Mouse (Mus musculus) heart, embryonic 14.5 days (tissue): ENCODE measurements at regions not wholly inside any gene's neighbourhood (a gene's known extent, or its start where the extent isn't known, plus 50 kb on each side); places are given as distances from the start of the nearest gene placed in this dataset.
"Not testable (repeated sequence)": the region's sequence is repeated elsewhere in the genome, so short reads cannot be mapped to it uniquely, and the experiment has no call there.

Source experiments
- ATAC-seq: fragments of 200-750 bp; cut with Nextera tagmentation; 2 replicates; pipeline ENCODE4 v1.8.0; 2017; ENCODE audit warnings: low read depth, moderate TSS enrichment; ENCODE audit not compliant: insufficient number of reproducible peaks, insufficient read depth, low FRiP score
- H3K27ac ChIP-seq, 2 experiments: fragments of 200-500 bp in 1 of 2; fragments of 300-500 bp in 1 of 2; sonication (generic) in 1 of 2; replicated peaks in 1 of 2; 2 replicates each; pipeline ENCODE4 v1.5.1; 2012 to 2014; ENCODE audit warnings: low read depth in 2 of 2, low read length in 2 of 2, control low read depth in 1 of 2, mild to moderate bottlenecking in 1 of 2, mixed read lengths in 1 of 2; ENCODE audit not compliant: control insufficient read depth in 1 of 2, insufficient read depth in 1 of 2
- H3K27me3 ChIP-seq: fragments of 300-500 bp; sonication (generic); 2 replicates; pipeline ENCODE4 v1.6.1; 2014; ENCODE audit warnings: mild to moderate bottlenecking, low read length, control low read depth; ENCODE audit not compliant: control insufficient read depth, insufficient read depth
- H3K36me3 ChIP-seq: fragments of 300-500 bp; sonication (generic); 2 replicates; pipeline ENCODE4 v1.6.1; 2014; ENCODE audit warnings: mild to moderate bottlenecking, control low read depth, low read length, mixed read lengths; ENCODE audit not compliant: control insufficient read depth, insufficient read depth
- H3K4me1 ChIP-seq, 2 experiments: fragments of 200-500 bp in 1 of 2; fragments of 300-500 bp in 1 of 2; sonication (generic) in 1 of 2; 2 replicates each; pipeline ENCODE4 v1.6.1; 2012 to 2014; ENCODE audit warnings: low read length in 2 of 2, control low read depth in 1 of 2, mixed read lengths in 1 of 2; ENCODE audit not compliant: control insufficient read depth in 2 of 2, insufficient read depth in 2 of 2
- H3K4me2 ChIP-seq: fragments of 300-500 bp; sonication (generic); 2 replicates; pipeline ENCODE4 v1.6.1; 2014; ENCODE audit warnings: mild to moderate bottlenecking, low read length
- H3K4me3 ChIP-seq, 2 experiments: fragments of 200-500 bp in 1 of 2; fragments of 300-500 bp in 1 of 2; sonication (generic) in 1 of 2; 2 replicates each; pipeline ENCODE4 v1.5.1; 2012 to 2014; ENCODE audit warnings: low read length in 2 of 2, mild to moderate bottlenecking in 2 of 2, control low read depth in 1 of 2, low read depth in 1 of 2, moderate library complexity in 1 of 2; ENCODE audit not compliant: control insufficient read depth in 1 of 2, insufficient read depth in 1 of 2
- H3K9ac ChIP-seq: fragments of 300-500 bp; sonication (generic); 2 replicates; pipeline ENCODE4 v1.6.1; 2014; ENCODE audit warnings: mild to moderate bottlenecking, low read length
- H3K9me3 ChIP-seq: fragments of 300-500 bp; sonication (generic); 2 replicates; pipeline ENCODE4 v1.6.1; 2016; ENCODE audit warnings: low read length, control low read depth; ENCODE audit not compliant: control insufficient read depth
- WGBS: fragments of 180-500 bp; shearing (Covaris S2); extraction: QIAGEN DNeasy Blood & Tissue Kit; methylation state at CpG from one replicate; pipeline ENCODE4 v1.1.7; 2014; 5-methylcytosine and 5-hydroxymethylcytosine counted together

- H3K27me3 ChIP-seq: no peaks in the 10 kb centered on the region
- 87% methylated on average over 2 of the region's 2 CpGs for WGBS
- H3K4me3 ChIP-seq: no peak overlapping the region
- no peak overlapping the region for H3K27ac ChIP-seq
- H3K9me3 ChIP-seq: no peaks in the 10 kb centered on the region
- H3K4me1 ChIP-seq: no peaks in the 10 kb centered on the region
- ATAC-seq: no peak
- no peak overlapping the region for H3K4me2 ChIP-seq
- H3K36me3 ChIP-seq: no peaks in the 10 kb centered on the region
- H3K9ac ChIP-seq: no peak overlapping the region
Observed at GRCm38 (mm10) chr5:4248422-4248821, 56.3 kb downstream of the Mterf1b start.

GRCm38 (mm10) chr5:4254280-4254679 lies 62.1 kb downstream of the Mterf1b start:
- ATAC-seq, H3K27ac ChIP-seq, H3K4me3 ChIP-seq, H3K36me3 ChIP-seq, H3K9me3 ChIP-seq, H3K4me2 ChIP-seq, H3K27me3 ChIP-seq, H3K4me1 ChIP-seq, H3K9ac ChIP-seq: not testable (repeated sequence)
- WGBS: 81% methylated on average over 5 of the region's 5 CpGs

- no peak overlapping the region for H3K9ac ChIP-seq
- 75% methylated on average over 12 of the region's 12 CpGs for WGBS
- no peak overlapping the region for H3K4me3 ChIP-seq
- no peak overlapping the region for H3K4me2 ChIP-seq
- no peaks in the 10 kb centered on the region for H3K9me3 ChIP-seq
- peaks cover 2 to 4% of the 10 kb centered on the region in 2 experiments; a peak in 2 of 4 replicates for H3K4me1 ChIP-seq
- no peak overlapping the region for H3K27ac ChIP-seq
- H3K27me3 ChIP-seq: no peaks in the 10 kb centered on the region
- ATAC-seq: no peak
- no peaks in the 10 kb centered on the region for H3K36me3 ChIP-seq
Observed at GRCm38 (mm10) chr5:4257048-4257750, 65.0 kb downstream of the Mterf1b start.

- H3K27ac ChIP-seq: no peak overlapping the region
- no peak overlapping the region for H3K9ac ChIP-seq
- no peaks in the 10 kb centered on the region for H3K36me3 ChIP-seq
- no peaks in the 10 kb centered on the region for H3K27me3 ChIP-seq
- no peak for ATAC-seq
- no peaks in the 10 kb centered on the region for H3K9me3 ChIP-seq
- no peak overlapping the region for H3K4me2 ChIP-seq
- H3K4me3 ChIP-seq: no peak overlapping the region
- H3K4me1 ChIP-seq: peaks cover 2 to 4% of the 10 kb centered on the region in 2 experiments; a peak in 2 of 4 replicates
- WGBS: 77% methylated on average over 4 of the region's 4 CpGs
Observed at GRCm38 (mm10) chr5:4259260-4259659, 67.1 kb downstream of the Mterf1b start.

- no peaks in the 10 kb centered on the region for H3K27me3 ChIP-seq
- ATAC-seq: no peak
- H3K4me1 ChIP-seq: peaks cover 2 to 4% of the 10 kb centered on the region in 2 experiments; a peak in 2 of 4 replicates
- H3K36me3 ChIP-seq: no peaks in the 10 kb centered on the region
- 100% methylated on average over 1 of the region's 1 CpGs for WGBS
- H3K9me3 ChIP-seq: no peaks in the 10 kb centered on the region
- no peak overlapping the region for H3K27ac ChIP-seq
- H3K4me2 ChIP-seq: no peak overlapping the region
- no peak overlapping the region for H3K4me3 ChIP-seq
- H3K9ac ChIP-seq: no peak overlapping the region
Observed at GRCm38 (mm10) chr5:4262666-4263065, 70.5 kb downstream of the Mterf1b start.

- no peak overlapping the region for H3K9ac ChIP-seq
- no peaks in the 10 kb centered on the region for H3K27me3 ChIP-seq
- H3K36me3 ChIP-seq: no peaks in the 10 kb centered on the region
- 70% methylated on average over 5 of the region's 5 CpGs for WGBS
- H3K9me3 ChIP-seq: no peaks in the 10 kb centered on the region
- H3K27ac ChIP-seq: no peak overlapping the region
- peaks cover 2 to 4% of the 10 kb centered on the region in 2 experiments; a peak in 2 of 4 replicates for H3K4me1 ChIP-seq
- H3K4me3 ChIP-seq: no peak overlapping the region
- ATAC-seq: no peak
- no peak overlapping the region for H3K4me2 ChIP-seq
Observed at GRCm38 (mm10) chr5:4263560-4264160, 71.5 kb downstream of the Mterf1b start.

- Histone ChIP-seq H3K27me3 (no peaks in the 10 kb centered on the region), H3K4me2 (no peak overlapping the region), H3K9me3 (no peaks in the 10 kb centered on the region), H3K4me1 (peaks cover 0 to under 1% of the 10 kb centered on the region in 2 experiments; a peak in 1 of 4 replicates), H3K4me3 (no peak overlapping the region), H3K27ac (no peak overlapping the region), H3K36me3 (no peaks in the 10 kb centered on the region), H3K9ac (no peak overlapping the region)
- whole genome bisulfite sequencing: 82% methylated on average over 2 of the region's 2 CpGs
- no peak for ATAC-seq
Observed at GRCm38 (mm10) chr5:4267717-4268116, 75.5 kb downstream of the Mterf1b start.
